Mouse (Mus musculus): ENCODE data around the gene Nbea. TPM values are rescaled to one million over a fixed set of nuclear protein-coding genes. Genes with fewer than 3 reads are reported as not detected.

Nbea gene
- polyA plus RNA-seq, 1 experiment from 2014 or later, result 5.4 TPM

DNA sequence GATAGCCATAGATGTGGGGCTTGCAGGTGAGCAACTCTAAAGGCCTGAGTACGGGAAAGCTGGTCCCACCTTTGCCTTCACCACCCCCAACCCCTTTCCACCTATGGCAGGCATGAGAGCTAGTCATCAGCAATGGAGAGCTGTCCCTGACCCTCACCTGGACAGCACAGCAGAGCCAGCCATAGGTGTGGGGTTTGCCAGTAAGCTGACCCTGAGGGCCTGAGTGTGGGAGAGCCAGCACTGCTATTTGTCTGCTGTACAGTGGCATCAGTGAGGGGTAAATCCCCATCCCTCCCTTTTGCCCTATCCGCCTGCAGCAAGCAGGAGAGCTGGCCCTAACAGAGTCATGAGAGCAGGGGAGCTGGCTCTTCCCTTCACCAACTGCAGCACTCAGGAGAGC lies 25.6 kb downstream of the Nbea start:
- 89% methylated on average over 2 of the region's 2 CpGs for WGBS
- no peak; the same call in 1 of the 2 replicates for ATAC-seq (ENCODE audit: low read depth)
- Histone ChIP-seq H3K27ac (ENCODE audit: low read length) (no peak overlapping the region), H3K4me1 (replicated peaks; ENCODE audit: control insufficient read depth, insufficient read depth, low read length) (no peaks in the 10 kb centered on the region), H3K9ac (ENCODE audit: low read length) (no peak overlapping the region), H3K4me3 (ENCODE audit: low read length) (no peak overlapping the region), H3K36me3 (ENCODE audit: control insufficient read depth, insufficient read depth, low read length) (no peaks in the 10 kb centered on the region), H3K4me2 (ENCODE audit: low read depth, low read length) (no peak overlapping the region), H3K9me3 (ENCODE audit: control insufficient read depth, low read length) (no peaks in the 10 kb centered on the region), H3K27me3 (ENCODE audit: control insufficient read depth, insufficient read depth, low read depth, low read length) (no peaks in the 10 kb centered on the region)

DNA sequence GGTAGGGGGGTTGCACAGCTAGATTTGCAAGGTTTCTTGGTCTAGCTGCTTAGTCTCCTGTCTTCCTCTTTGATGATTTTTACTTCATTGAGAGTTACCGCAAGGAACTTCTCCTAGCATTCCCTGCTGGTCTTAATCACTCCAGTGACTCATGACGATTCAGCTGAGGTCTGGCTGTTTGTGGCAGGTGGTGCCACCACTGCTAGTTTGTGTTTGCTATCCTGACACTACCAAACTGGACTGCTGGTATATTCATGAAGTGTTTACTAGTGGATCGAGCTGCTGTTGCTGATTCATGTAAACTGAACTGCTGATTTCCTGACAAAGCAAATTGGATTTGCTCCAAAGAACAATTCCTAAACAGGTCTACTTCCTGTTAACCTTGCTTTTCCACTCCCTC lies 56.8 kb downstream of the Nbea start:
- Histone ChIP-seq H3K27ac (ENCODE audit: low read length) (no peak overlapping the region), H3K4me1 (replicated peaks; ENCODE audit: control insufficient read depth, insufficient read depth, low read length) (no peaks in the 10 kb centered on the region), H3K36me3 (ENCODE audit: control insufficient read depth, insufficient read depth, low read length) (no peaks in the 10 kb centered on the region), H3K4me2 (ENCODE audit: low read depth, low read length) (no peak overlapping the region), H3K9me3 (ENCODE audit: control insufficient read depth, low read length) (peaks cover 8% of the 10 kb centered on the region; the same call in 1 of the 2 replicates), H3K4me3 (ENCODE audit: low read length) (no peak overlapping the region), H3K9ac (ENCODE audit: low read length) (no peak overlapping the region), H3K27me3 (ENCODE audit: control insufficient read depth, insufficient read depth, low read depth, low read length) (no peaks in the 10 kb centered on the region)
- WGBS, result 61% methylated on average over 3 of the region's 3 CpGs
- no peak for ATAC-seq (ENCODE audit: low read depth)

DNA sequence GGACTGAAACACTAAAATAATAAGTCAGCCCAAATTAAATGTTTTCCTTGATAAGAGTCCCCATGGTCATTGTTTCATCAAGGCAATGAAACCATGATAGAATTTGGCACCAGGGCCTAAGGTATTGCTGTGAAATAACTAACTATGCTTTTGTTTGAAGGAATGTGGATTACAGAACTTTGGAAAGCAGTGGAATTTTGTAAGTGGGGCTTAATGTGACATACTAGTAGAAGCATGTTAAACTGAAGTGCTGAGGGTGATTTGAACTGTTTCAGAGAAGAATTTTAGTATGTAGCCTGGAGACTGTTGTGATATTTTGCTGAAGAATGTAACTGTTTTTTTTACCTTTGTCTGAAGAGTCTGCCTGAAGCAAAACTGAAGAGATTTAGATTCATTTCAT lies 66.9 kb downstream of the Nbea start:
- no peaks in the 10 kb centered on the region for H3K4me1 ChIP-seq (replicated peaks; ENCODE audit: control insufficient read depth, insufficient read depth, low read length)
- no peak overlapping the region for H3K9ac ChIP-seq (ENCODE audit: low read length)
- no peaks in the 10 kb centered on the region for H3K36me3 ChIP-seq (ENCODE audit: control insufficient read depth, insufficient read depth, low read length)
- H3K9me3 ChIP-seq (ENCODE audit: control insufficient read depth, low read length), result no peaks in the 10 kb centered on the region
- no peaks in the 10 kb centered on the region for H3K27me3 ChIP-seq (ENCODE audit: control insufficient read depth, insufficient read depth, low read depth, low read length)
- ATAC-seq (ENCODE audit: low read depth), result no peak
- H3K4me2 ChIP-seq (ENCODE audit: low read depth, low read length), result no peak overlapping the region
- no peak overlapping the region for H3K27ac ChIP-seq (ENCODE audit: low read length)
- H3K4me3 ChIP-seq (ENCODE audit: low read length), result no peak overlapping the region

DNA sequence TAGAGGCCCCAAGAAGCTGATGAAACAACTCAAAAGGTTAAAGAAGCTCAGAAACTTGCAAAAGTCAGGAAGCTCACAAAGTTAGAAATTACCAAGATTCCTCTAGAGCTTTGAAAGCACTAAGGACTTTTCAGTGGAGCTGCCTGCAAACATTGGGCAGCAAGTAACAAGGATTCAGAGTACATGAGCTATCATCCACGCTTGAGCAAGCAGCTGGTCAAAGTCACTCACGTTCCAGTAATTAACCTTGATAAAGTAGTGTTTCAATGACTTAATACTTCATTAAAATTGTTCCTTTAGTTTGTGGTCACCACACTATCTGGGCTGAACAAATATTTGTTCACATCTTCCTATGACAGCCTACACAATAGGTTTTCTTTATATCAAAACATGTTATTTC lies 75.4 kb downstream of the Nbea start:
- Histone ChIP-seq H3K4me3 (ENCODE audit: low read length) (no peak overlapping the region), H3K4me1 (replicated peaks; ENCODE audit: control insufficient read depth, insufficient read depth, low read length) (no peaks in the 10 kb centered on the region), H3K9ac (ENCODE audit: low read length) (no peak overlapping the region), H3K36me3 (ENCODE audit: control insufficient read depth, insufficient read depth, low read length) (no peaks in the 10 kb centered on the region), H3K4me2 (ENCODE audit: low read depth, low read length) (no peak overlapping the region), H3K27ac (ENCODE audit: low read length) (no peak overlapping the region), H3K9me3 (ENCODE audit: control insufficient read depth, low read length) (no peaks in the 10 kb centered on the region), H3K27me3 (ENCODE audit: control insufficient read depth, insufficient read depth, low read depth, low read length) (no peaks in the 10 kb centered on the region)
- ATAC-seq (ENCODE audit: low read depth), result no peak
- WGBS, result 47% methylated on average over 2 of the region's 2 CpGs

DNA sequence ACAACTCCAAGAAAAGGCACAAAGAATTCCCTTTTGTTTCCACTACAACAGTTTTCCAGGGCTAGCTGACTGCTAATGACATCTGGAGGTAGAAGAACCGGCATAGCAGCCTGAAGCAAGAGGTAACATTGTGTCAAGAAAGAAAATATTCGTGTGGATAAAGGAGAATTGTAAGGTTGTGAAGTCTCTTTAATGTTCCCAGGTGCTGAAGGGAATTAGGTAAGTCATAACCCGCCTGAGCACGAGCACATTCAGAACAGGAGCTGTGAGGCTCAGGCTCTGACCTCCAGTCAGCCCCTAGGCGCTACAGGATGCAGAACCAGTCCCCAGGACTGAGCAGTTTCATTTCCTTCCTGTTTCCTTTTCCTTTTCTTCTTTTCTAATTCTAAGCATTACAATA lies 86.4 kb downstream of the Nbea start:
- Histone ChIP-seq H3K27me3 (ENCODE audit: control insufficient read depth, insufficient read depth, low read depth, low read length) (no peaks in the 10 kb centered on the region), H3K36me3 (ENCODE audit: control insufficient read depth, insufficient read depth, low read length) (no peaks in the 10 kb centered on the region), H3K9ac (ENCODE audit: low read length) (no peak overlapping the region), H3K9me3 (ENCODE audit: control insufficient read depth, low read length) (no peaks in the 10 kb centered on the region), H3K4me1 (replicated peaks; ENCODE audit: control insufficient read depth, insufficient read depth, low read length) (no peaks in the 10 kb centered on the region; the same call in 1 of the 2 replicates), H3K4me2 (ENCODE audit: low read depth, low read length) (no peak overlapping the region), H3K27ac (ENCODE audit: low read length) (peak overlapping the region; percentile 36; the same call in 1 of the 2 replicates), H3K4me3 (ENCODE audit: low read length) (no peak overlapping the region)
- WGBS, result 33% methylated on average over 5 of the region's 5 CpGs
- ATAC-seq (ENCODE audit: low read depth), result no peak

DNA sequence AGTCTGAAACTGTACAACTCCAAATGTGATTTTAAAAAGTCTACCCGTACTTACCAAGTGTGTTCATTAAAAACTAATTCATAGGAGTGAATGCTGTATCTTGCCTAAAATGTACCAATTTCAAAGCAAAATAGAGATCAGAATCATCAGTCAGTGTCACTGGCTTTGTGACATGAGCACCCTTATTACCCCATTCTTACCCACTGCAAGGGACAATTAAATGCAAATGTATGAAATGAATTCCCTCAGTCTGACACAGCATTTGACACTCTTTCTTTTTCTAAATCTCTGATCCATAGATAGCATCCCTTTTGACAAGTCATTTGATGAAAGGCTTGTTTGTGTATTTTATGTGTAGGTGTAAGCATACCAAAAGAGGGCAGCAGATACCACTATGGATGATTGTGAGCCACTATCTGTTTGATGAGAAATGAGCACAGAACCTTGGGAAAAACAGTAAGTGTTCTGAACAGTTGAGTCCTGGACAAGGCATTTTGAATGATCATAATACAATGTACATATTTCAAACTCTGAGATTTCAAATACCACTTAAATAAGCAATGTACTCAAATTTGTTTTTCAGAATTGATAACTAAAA lies 104.4 kb downstream of the Nbea start:
- no peaks in the 10 kb centered on the region for H3K4me1 ChIP-seq (replicated peaks; ENCODE audit: control insufficient read depth, insufficient read depth, low read length)
- no peak overlapping the region for H3K4me2 ChIP-seq (ENCODE audit: low read depth, low read length)
- WGBS, result 93% methylated on average over 1 of the region's 1 CpGs
- H3K36me3 ChIP-seq (ENCODE audit: control insufficient read depth, insufficient read depth, low read length), result no peaks in the 10 kb centered on the region
- ATAC-seq (ENCODE audit: low read depth), result no peak
- H3K9ac ChIP-seq (ENCODE audit: low read length), result no peak overlapping the region
- H3K27ac ChIP-seq (ENCODE audit: low read length), result no peak overlapping the region
- H3K27me3 ChIP-seq (ENCODE audit: control insufficient read depth, insufficient read depth, low read depth, low read length), result no peaks in the 10 kb centered on the region
- no peak overlapping the region for H3K4me3 ChIP-seq (ENCODE audit: low read length)
- H3K9me3 ChIP-seq (ENCODE audit: control insufficient read depth, low read length), result no peaks in the 10 kb centered on the region

DNA sequence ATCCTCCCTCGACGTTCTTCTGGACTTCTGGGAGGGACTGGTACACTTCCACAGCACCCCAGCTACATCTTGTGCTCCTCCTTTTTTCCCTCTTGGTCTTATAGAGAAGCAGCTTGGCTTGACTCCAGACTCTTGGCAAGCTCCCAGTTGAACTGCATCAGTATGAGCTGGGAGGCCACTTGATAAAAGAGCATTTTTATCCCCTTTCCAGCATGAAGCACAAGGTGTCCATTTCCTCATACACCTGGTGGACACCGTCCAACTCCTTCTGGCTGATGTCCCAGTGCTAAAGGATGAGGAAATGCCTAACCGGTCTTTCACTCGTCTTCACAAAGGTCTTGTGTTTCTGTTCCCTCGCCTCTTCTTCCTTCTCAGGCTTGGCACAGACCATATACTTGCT lies 115.7 kb downstream of the Nbea start:
- no peaks in the 10 kb centered on the region for H3K27me3 ChIP-seq (ENCODE audit: control insufficient read depth, insufficient read depth, low read depth, low read length)
- no peak overlapping the region for H3K9ac ChIP-seq (ENCODE audit: low read length)
- 35% methylated on average over 6 of the region's 6 CpGs for WGBS
- no peaks in the 10 kb centered on the region for H3K36me3 ChIP-seq (ENCODE audit: control insufficient read depth, insufficient read depth, low read length)
- peak overlapping the region; percentile 45 for H3K27ac ChIP-seq (ENCODE audit: low read length)
- peak; percentile 87 for ATAC-seq (ENCODE audit: low read depth)
- no peak overlapping the region for H3K4me3 ChIP-seq (ENCODE audit: low read length)
- no peaks in the 10 kb centered on the region for H3K9me3 ChIP-seq (ENCODE audit: control insufficient read depth, low read length)
- peaks cover 9% of the 10 kb centered on the region for H3K4me1 ChIP-seq (replicated peaks; ENCODE audit: control insufficient read depth, insufficient read depth, low read length)
- H3K4me2 ChIP-seq (ENCODE audit: low read depth, low read length), result no peak overlapping the region

DNA sequence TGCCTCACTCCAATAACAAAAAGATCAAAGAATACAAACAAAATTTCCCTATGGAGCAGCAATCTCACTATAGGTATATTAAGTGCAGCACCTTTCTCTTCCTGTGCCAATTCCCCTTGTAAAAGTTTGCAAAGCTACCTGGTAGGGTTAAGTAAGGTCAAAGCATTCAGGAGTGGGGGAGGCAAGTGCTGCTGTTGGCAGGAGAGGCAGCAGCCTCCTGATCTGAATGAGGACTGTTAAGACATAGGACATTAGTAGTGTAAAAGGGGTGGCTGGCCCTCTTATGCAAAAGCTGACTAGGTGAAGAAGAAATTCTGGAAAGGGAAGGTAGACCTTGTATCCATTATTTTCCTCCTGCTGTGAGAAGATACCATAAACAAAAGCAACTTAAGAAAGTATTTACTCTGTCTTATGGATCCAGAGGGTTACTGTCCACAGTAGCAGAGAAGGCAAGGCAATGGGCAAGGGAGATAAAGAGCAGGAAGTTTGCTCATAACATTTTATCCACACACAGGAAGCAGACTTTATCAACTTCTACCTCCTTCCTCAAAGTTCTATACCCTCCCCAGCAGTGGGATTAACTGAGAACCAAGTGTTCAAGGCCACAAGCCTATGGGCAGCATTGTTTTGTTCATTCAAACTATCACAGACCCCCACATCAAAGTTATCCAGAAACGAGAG lies 117.0 kb downstream of the Nbea start:
- WGBS, result 77% methylated on average over 1 of the region's 1 CpGs
- Histone ChIP-seq H3K9ac (ENCODE audit: low read length) (no peak overlapping the region), H3K4me2 (ENCODE audit: low read depth, low read length) (no peak overlapping the region), H3K4me3 (ENCODE audit: low read length) (no peak overlapping the region), H3K27ac (ENCODE audit: low read length) (no peak overlapping the region), H3K4me1 (replicated peaks; ENCODE audit: control insufficient read depth, insufficient read depth, low read length) (peaks cover 9% of the 10 kb centered on the region), H3K27me3 (ENCODE audit: control insufficient read depth, insufficient read depth, low read depth, low read length) (no peaks in the 10 kb centered on the region), H3K9me3 (ENCODE audit: control insufficient read depth, low read length) (no peaks in the 10 kb centered on the region), H3K36me3 (ENCODE audit: control insufficient read depth, insufficient read depth, low read length) (no peaks in the 10 kb centered on the region)
- ATAC-seq (ENCODE audit: low read depth), result peak; percentile 17; the same call in 1 of the 2 replicates

DNA sequence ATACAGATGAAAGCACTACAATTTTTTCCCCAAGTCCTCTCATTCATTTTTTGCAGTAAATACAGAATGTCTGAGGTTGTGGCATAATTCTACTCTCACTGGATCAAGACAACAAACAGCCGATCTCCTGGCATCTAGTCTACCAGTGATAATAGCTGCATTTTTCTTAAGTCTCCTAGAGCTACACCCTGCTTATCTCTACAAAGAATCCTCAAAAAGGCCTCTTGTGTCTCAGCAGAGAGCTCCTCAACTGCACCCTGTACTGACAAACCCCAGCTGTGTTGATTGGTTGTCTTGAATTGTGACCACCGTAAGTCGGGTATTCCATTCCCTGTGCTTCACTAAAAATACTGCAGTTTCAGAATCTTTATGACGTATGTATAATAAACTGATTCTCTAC lies 118.3 kb downstream of the Nbea start:
- Histone ChIP-seq H3K36me3 (ENCODE audit: control insufficient read depth, insufficient read depth, low read length) (no peaks in the 10 kb centered on the region), H3K27ac (ENCODE audit: low read length) (no peak overlapping the region), H3K9me3 (ENCODE audit: control insufficient read depth, low read length) (no peaks in the 10 kb centered on the region), H3K4me2 (ENCODE audit: low read depth, low read length) (no peak overlapping the region), H3K4me1 (replicated peaks; ENCODE audit: control insufficient read depth, insufficient read depth, low read length) (peaks cover 9% of the 10 kb centered on the region), H3K9ac (ENCODE audit: low read length) (no peak overlapping the region), H3K27me3 (ENCODE audit: control insufficient read depth, insufficient read depth, low read depth, low read length) (no peaks in the 10 kb centered on the region), H3K4me3 (ENCODE audit: low read length) (no peak overlapping the region)
- ATAC-seq (ENCODE audit: low read depth), result no peak
- 64% methylated on average over 4 of the region's 4 CpGs for WGBS
